21 mouse cellular contexts compared by ENCODE assay signal in the genomic region with DNA sequence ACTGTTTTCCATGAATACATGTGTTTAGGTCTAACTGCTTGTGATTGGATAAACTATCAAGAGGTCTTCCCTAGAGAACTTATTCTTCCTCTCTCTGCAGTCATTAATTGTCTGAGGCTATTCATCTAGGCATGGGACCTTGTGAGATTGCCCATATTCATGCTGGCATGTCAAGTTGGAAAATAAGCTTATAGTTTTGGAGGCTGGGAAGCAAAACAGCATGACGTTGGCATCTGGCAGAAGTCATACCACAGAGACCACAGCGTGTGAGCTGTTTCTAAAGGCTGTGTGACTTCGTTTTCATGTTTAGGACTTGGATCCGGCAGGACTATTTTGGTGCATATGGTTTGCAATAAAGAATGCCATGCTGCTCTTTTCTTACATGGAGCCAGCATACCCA.
DNase-seq lines count a peak whose midpoint lies in the region; ATAC-seq lines count a peak whose summit lies in the region.
"Had no signal": no experiment of that assay in that cellular context is flagged by ENCODE, and none has a peak within 500 bp of the region (broad histone marks: within the 10 kb centered on the region; RNA-seq: fewer than 3 reads in every experiment).

No protein-coding gene starts in this region.

- no peak overlapping the region for H3K9ac ChIP-seq in forebrain, embryonic 13.5 days
- no peak overlapping the region for H3K9ac ChIP-seq in forebrain, embryonic 12.5 days
- H3K9ac ChIP-seq in midbrain, embryonic 11.5 days (ENCODE audit: low read length) = no peak overlapping the region
- H3K9ac ChIP-seq in midbrain, embryonic 15.5 days = no peak overlapping the region
- H3K9ac ChIP-seq: embryonic facial prominence, embryonic 13.5 days; limb, embryonic 12.5 days; liver, embryonic 12.5 days; lung, embryonic 14.5 days had no signal

- H3K36me3 ChIP-seq in forebrain, embryonic 13.5 days (ENCODE audit: poor library complexity, severe bottlenecking) = no peaks in the 10 kb centered on the region
- no peaks in the 10 kb centered on the region for H3K36me3 ChIP-seq in forebrain, embryonic 12.5 days (replicated peaks)
- no peaks in the 10 kb centered on the region for H3K36me3 ChIP-seq in midbrain, embryonic 11.5 days (ENCODE audit: control insufficient read depth, insufficient read depth, low read length)
- H3K36me3 ChIP-seq in midbrain, embryonic 15.5 days (replicated peaks) = no peaks in the 10 kb centered on the region
- H3K36me3 ChIP-seq: embryonic facial prominence, embryonic 13.5 days; heart, embryonic 10.5 days; limb, embryonic 12.5 days; liver, embryonic 12.5 days had no signal

- no peaks in the 10 kb centered on the region for H3K9me3 ChIP-seq in forebrain, embryonic 13.5 days (replicated peaks)
- H3K9me3 ChIP-seq in forebrain, embryonic 12.5 days = no peaks in the 10 kb centered on the region
- no peaks in the 10 kb centered on the region for H3K9me3 ChIP-seq in midbrain, embryonic 11.5 days (ENCODE audit: control insufficient read depth, low read length)
- no peaks in the 10 kb centered on the region for H3K9me3 ChIP-seq in midbrain, embryonic 15.5 days
- H3K9me3 ChIP-seq: embryonic facial prominence, embryonic 13.5 days; heart, embryonic 10.5 days; limb, embryonic 12.5 days; liver, embryonic 12.5 days had no signal

- peak; percentile 45; the same call in 1 of the 2 replicates for ATAC-seq in forebrain, embryonic 13.5 days
- no peak for ATAC-seq in forebrain, embryonic 12.5 days (ENCODE audit: low FRiP score)
- ATAC-seq in midbrain, embryonic 11.5 days (ENCODE audit: low FRiP score) = peak; percentile 27; the same call in 1 of the 2 replicates
- no peak; the same call in 1 of the 2 replicates for ATAC-seq in midbrain, embryonic 15.5 days (replicated peaks)
- ATAC-seq: liver, embryonic 12.5 days had no signal

- H3K27ac ChIP-seq in forebrain, embryonic 13.5 days = no peak overlapping the region
- H3K27ac ChIP-seq in forebrain, embryonic 12.5 days = no peak overlapping the region
- no peak overlapping the region for H3K27ac ChIP-seq in midbrain, embryonic 11.5 days (ENCODE audit: low read depth, low read length)
- H3K27ac ChIP-seq in midbrain, embryonic 15.5 days = no peak overlapping the region
- H3K27ac ChIP-seq: embryonic facial prominence, embryonic 13.5 days; gastrocnemius, adult 2 months; heart, embryonic 10.5 days; limb, embryonic 12.5 days; liver, embryonic 12.5 days had no signal

- no peak overlapping the region for H3K4me3 ChIP-seq in forebrain, embryonic 13.5 days
- H3K4me3 ChIP-seq in forebrain, embryonic 12.5 days (replicated peaks) = no peak overlapping the region
- no peak overlapping the region for H3K4me3 ChIP-seq in midbrain, embryonic 11.5 days (ENCODE audit: low read depth, low read length)
- H3K4me3 ChIP-seq in midbrain, embryonic 15.5 days = no peak overlapping the region
- H3K4me3 ChIP-seq: embryonic facial prominence, embryonic 13.5 days; gastrocnemius, adult 2 months; heart, embryonic 10.5 days; limb, embryonic 12.5 days; liver, embryonic 12.5 days; myocyte had no signal

- H3K4me1 ChIP-seq in forebrain, embryonic 13.5 days = no peaks in the 10 kb centered on the region
- no peaks in the 10 kb centered on the region for H3K4me1 ChIP-seq in forebrain, embryonic 12.5 days
- H3K4me1 ChIP-seq in midbrain, embryonic 11.5 days (ENCODE audit: control insufficient read depth, insufficient read depth, low read length) = no peaks in the 10 kb centered on the region
- no peaks in the 10 kb centered on the region for H3K4me1 ChIP-seq in midbrain, embryonic 15.5 days
- H3K4me1 ChIP-seq: heart, embryonic 10.5 days; limb, embryonic 12.5 days; liver, embryonic 12.5 days had no signal

- no peaks in the 10 kb centered on the region for H3K27me3 ChIP-seq in forebrain, embryonic 13.5 days
- H3K27me3 ChIP-seq in forebrain, embryonic 12.5 days = no peaks in the 10 kb centered on the region
- H3K27me3 ChIP-seq in midbrain, embryonic 11.5 days (ENCODE audit: control insufficient read depth, insufficient read depth, low read length) = no peaks in the 10 kb centered on the region
- H3K27me3 ChIP-seq in midbrain, embryonic 15.5 days (replicated peaks) = no peaks in the 10 kb centered on the region
- H3K27me3 ChIP-seq: embryonic facial prominence, embryonic 13.5 days; limb, embryonic 12.5 days; liver, embryonic 12.5 days had no signal

- DNase-seq in midbrain, embryonic 11.5 days (ENCODE audit: low spot score, missing footprints) = no peak
- peak; percentile 23 to 36 for DNase-seq in cerebellum, postnatal 25 days
- DNase-seq in adrenal gland, postnatal 25 days = no peak
- DNase-seq in thymus, postnatal 14 days = no peak
- DNase-seq: adrenal gland, postnatal 36 days; B cell, adult 2 months; gastrocnemius, adult 2 months; kidney, adult 18-20 months; kidney, postnatal 36 days; layer of hippocampus, adult 9-11 months; lung, embryonic 14.5 days; lung, postnatal 36 days; right cerebral cortex, postnatal 25 days had no signal

- 65% methylated on average over 4 of the region's 4 CpGs for WGBS in forebrain, embryonic 13.5 days
- 66% methylated on average over 4 of the region's 4 CpGs for WGBS in forebrain, embryonic 12.5 days
- 77% methylated on average over 4 of the region's 4 CpGs for WGBS in midbrain, embryonic 11.5 days
- 58% methylated on average over 4 of the region's 4 CpGs for WGBS in midbrain, embryonic 15.5 days

- no peak overlapping the region for H3K4me2 ChIP-seq in forebrain, embryonic 13.5 days
- H3K4me2 ChIP-seq in forebrain, embryonic 12.5 days = no peak overlapping the region
- no peak overlapping the region for H3K4me2 ChIP-seq in midbrain, embryonic 11.5 days
- no peak overlapping the region for H3K4me2 ChIP-seq in midbrain, embryonic 15.5 days
- H3K4me2 ChIP-seq: embryonic facial prominence, embryonic 13.5 days; limb, embryonic 12.5 days; liver, embryonic 12.5 days; lung, embryonic 14.5 days had no signal

Comparison
In these comparisons a context has a peak if more than half of its experiments do, and no peak if none do; other contexts are left out.
1. ATAC-seq: peak in forebrain, embryonic 13.5 days (single experiment) and midbrain, embryonic 11.5 days (single experiment); none in forebrain, embryonic 12.5 days (single experiment) and midbrain, embryonic 15.5 days (single experiment).
2. DNase-seq: peak in cerebellum, postnatal 25 days (2 of 2); none in midbrain, embryonic 11.5 days (single experiment), adrenal gland, postnatal 25 days (single experiment) and thymus, postnatal 14 days (single experiment).